Mouse (Mus musculus): ENCODE results near the gene Snrnp35.

Snrnp35 gene

GRCm38 (mm10) chr5:124536776-124537175 is 53.8 kb downstream of the Snrnp35 start:
- CTCF ChIA-PET = interaction anchor here (0.6 to 0.9 kb wide), 2 partner anchors 112 to 875 kb away, joined by 4 to 5 read pairs; no protein-coding TSS in a partner anchor

DNA sequence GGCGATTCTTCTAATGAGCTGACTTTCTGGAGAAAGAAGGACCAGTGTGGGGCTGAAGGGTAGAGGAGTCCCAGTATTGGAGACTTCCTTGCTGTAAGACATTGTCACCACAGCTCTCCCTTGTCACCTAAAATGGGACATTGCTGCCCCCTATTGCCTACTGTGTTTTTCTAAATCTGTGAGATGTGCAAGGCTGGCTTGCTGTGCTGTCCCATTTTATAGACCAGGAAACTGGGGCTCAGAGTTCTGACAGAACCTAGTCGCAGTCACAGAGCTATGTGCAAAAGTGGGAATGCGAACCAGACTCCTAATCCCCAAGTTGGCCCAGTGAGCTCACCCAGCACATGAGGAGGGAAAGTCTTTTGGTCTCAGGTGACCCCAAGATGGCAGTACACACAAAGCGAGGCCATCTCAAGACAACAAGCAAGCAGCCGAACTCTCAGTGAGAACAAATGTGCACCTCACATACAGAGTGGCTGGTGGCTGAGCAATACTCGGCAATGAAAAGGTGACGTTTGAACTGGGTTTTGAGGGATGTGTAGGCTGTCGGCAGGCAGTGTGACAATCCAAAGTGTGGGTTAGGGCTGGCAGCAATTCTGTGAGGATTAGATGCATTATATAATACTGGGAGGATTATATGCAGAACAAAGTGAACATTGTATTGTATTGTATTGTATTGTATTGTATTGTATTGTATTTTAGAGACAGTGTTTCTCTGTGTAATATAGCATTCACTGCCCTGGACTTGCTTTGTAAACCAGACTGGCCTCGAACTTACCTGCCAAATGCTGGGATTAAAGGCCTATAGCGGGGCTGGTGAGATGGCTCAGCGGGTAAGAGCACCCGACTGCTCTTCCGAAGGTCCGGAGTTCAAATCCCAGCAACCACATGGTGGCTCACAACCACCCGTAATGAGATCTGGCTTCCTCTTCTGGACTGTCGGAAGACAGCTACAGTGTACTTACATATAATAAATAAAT is 56.2 kb downstream of the Snrnp35 start:
- CTCF ChIA-PET = interaction anchor here (0.6 to 0.7 kb wide), 5 partner anchors 13 to 180 kb away, joined by 3 to 7 read pairs (median 4); partner anchors contain the start of gene Ddx55

- CTCF ChIA-PET = interaction anchor here (0.6 to 0.7 kb wide), 2 partner anchors 12 to 181 kb away, joined by 4 read pairs; partner anchors contain the start of gene Ddx55
These were observed 57.0 kb downstream of the Snrnp35 start for GRCm38 (mm10) chr5:124539905-124540304.

- CTCF ChIA-PET = no interaction called here
These were observed 57.5 kb downstream of the Snrnp35 start, which contains the start of gene Tmed2 for GRCm38 (mm10) chr5:124540383-124540786. TSS of gene Tmed2 (plus strand) at chr5:124540695.

Data from spleen, embryonic (tissue).